Mouse (Mus musculus) B cell, adult 62 days (primary cell): ENCODE data around the gene Try4. TPM values are rescaled to one million over a fixed set of nuclear protein-coding genes. Genes with fewer than 3 reads are reported as not detected.

Experiments
- total RNA-seq: library from RNA; stranded (reverse); gene quantifications from 4 replicates; pipeline ENCODE4 v1.2.4, GENCODE M21; 2023

Gene Try4
- total RNA-seq, result 1.0 TPM in 1 of 4 replicates, not detected in the others

GRCm38 (mm10) chr6:41301969-41302368, at the start of gene Try4:
TSS of gene Try4 (plus strand) at chr6:41302269.

GRCm38 (mm10) chr6:41316741-41317140, 14.7 kb downstream of the Try4 start, which contains the start of gene Try5:
TSS of gene Try5 (minus strand) at chr6:41316841.

GRCm38 (mm10) chr6:41353932-41354331, 51.9 kb downstream of the Try4 start, which contains the start of gene Try10:
TSS of gene Try10 (plus strand) at chr6:41354105.

Other genes starting within 250 kb of the Try4 start
- gene Try5, start 14.6 kb downstream of the Try4 start, total RNA-seq, result not detected in 4 replicates
- not detected in 4 replicates for gene Try10, start 51.8 kb downstream of the Try4 start, total RNA-seq
- not detected in 4 replicates for gene Prss3, start 75.4 kb downstream of the Try4 start, total RNA-seq
- gene Gm5771, start 90.1 kb downstream of the Try4 start, total RNA-seq, result not detected in 4 replicates
- not detected in 4 replicates for gene Gm10334, start 143.9 kb downstream of the Try4 start, total RNA-seq
- gene Prss1, start 156.7 kb downstream of the Try4 start, total RNA-seq, result not detected in 4 replicates
- gene Prss2, start 219.5 kb downstream of the Try4 start, total RNA-seq, result not detected in 4 replicates